Mouse (Mus musculus) forelimb bud, embryonic 11.5 days (tissue): ENCODE results near the gene Mael.

Source experiments
- DNase-seq: peaks from one replicate; pipeline ENCODE4 v3.0.0-alpha.2; 2012; ENCODE audit warnings: low read depth, low spot score

The Mael gene

GRCm38 (mm10) chr1:166238315-166238969, at the start of gene Mael:
Gene Mael, minus strand, starts transcription at chr1:166238747.
- no peak for DNase-seq

GRCm38 (mm10) chr1:166286231-166286630, 47.7 kb upstream of the Mael start:
- no peak for DNase-seq

- no peak for DNase-seq
Measured at GRCm38 (mm10) chr1:166284390-166284789, 45.8 kb upstream of the Mael start.

- DNase-seq, result no peak
Measured at GRCm38 (mm10) chr1:166283451-166283850, 44.9 kb upstream of the Mael start.

GRCm38 (mm10) chr1:166282597-166283210, 44.2 kb upstream of the Mael start:
- DNase-seq, result peak; percentile 87

- no peak for DNase-seq
Measured at GRCm38 (mm10) chr1:166281836-166282235, 43.3 kb upstream of the Mael start.

- no peak for DNase-seq
Measured at GRCm38 (mm10) chr1:166281287-166281686, 42.7 kb upstream of the Mael start.

- peak; percentile 65 for DNase-seq
Measured at GRCm38 (mm10) chr1:166280566-166280965, 42.0 kb upstream of the Mael start.

- DNase-seq, result no peak
Measured at GRCm38 (mm10) chr1:166279580-166280206, 41.1 kb upstream of the Mael start.

GRCm38 (mm10) chr1:166278786-166279185, 40.2 kb upstream of the Mael start:
- DNase-seq, result no peak

GRCm38 (mm10) chr1:166268218-166268617, 29.7 kb upstream of the Mael start:
- no peak for DNase-seq

GRCm38 (mm10) chr1:166266918-166267317, 28.4 kb upstream of the Mael start:
- no peak for DNase-seq

- no peak for DNase-seq
Measured at GRCm38 (mm10) chr1:166266001-166266705, 27.6 kb upstream of the Mael start.

- DNase-seq, result no peak
Measured at GRCm38 (mm10) chr1:166259526-166259925, 21.0 kb upstream of the Mael start.

GRCm38 (mm10) chr1:166256898-166257297, 18.4 kb upstream of the Mael start:
- no peak for DNase-seq

- no peak for DNase-seq
Measured at GRCm38 (mm10) chr1:166256302-166256701, 17.8 kb upstream of the Mael start.

GRCm38 (mm10) chr1:166255651-166256050, 17.1 kb upstream of the Mael start:
- no peak for DNase-seq

- no peak for DNase-seq
Measured at GRCm38 (mm10) chr1:166255091-166255490, 16.5 kb upstream of the Mael start.

- DNase-seq, result peak; percentile 37
Measured at GRCm38 (mm10) chr1:166253898-166254894, 15.6 kb upstream of the Mael start, which contains the start of gene Ildr2. Gene Ildr2, plus strand, starts transcription at chr1:166254139.

GRCm38 (mm10) chr1:166244285-166244684, 5.7 kb upstream of the Mael start:
- no peak for DNase-seq

GRCm38 (mm10) chr1:166214181-166214580, 24.4 kb downstream of the Mael start:
- DNase-seq, result no peak
